Mouse (Mus musculus) small intestine, adult 2 months (tissue): ENCODE data around the gene Ahnak2.

ENCODE experiments used
- CTCF ChIP-seq: fragments of 200-500 bp; IDR thresholded peaks from 2 replicates; pipeline ENCODE4 v1.5.1; 2012; ENCODE audit warnings: low read depth, mild to moderate bottlenecking, control low read depth, inconsistent platforms, low read length, moderate library complexity, mixed read lengths; ENCODE audit not compliant: insufficient replicate concordance, insufficient read length; ENCODE audit errors: extremely low read depth
- POLR2A ChIP-seq: fragments of 200-500 bp; IDR thresholded peaks from 2 replicates; pipeline ENCODE4 v1.6.1; 2012; ENCODE audit warnings: low read depth, mild to moderate bottlenecking, control low read depth, inconsistent platforms, low read length, moderate library complexity

GRCm38 (mm10) chr12:112825901-112826300, 23.4 kb upstream of the Ahnak2 start:
- TF ChIP-seq CTCF (no peak), POLR2A (no peak)
